Mouse (Mus musculus): ENCODE measurements around the gene Rere. TPM values are rescaled to one million over a fixed set of nuclear protein-coding genes. Genes with fewer than 3 reads are reported as not detected.
A peak's percentile ranks its signal among the peaks of the same experiment; 100 is the strongest.
"Not testable (repeated sequence)": the region's sequence is repeated elsewhere in the genome, so short reads cannot be mapped to it uniquely, and the experiment has no call there.

Rere gene
- total and polyA plus RNA-seq, 3 experiments, result 4.1 to 31.8 TPM; not detected in 1

DNA sequence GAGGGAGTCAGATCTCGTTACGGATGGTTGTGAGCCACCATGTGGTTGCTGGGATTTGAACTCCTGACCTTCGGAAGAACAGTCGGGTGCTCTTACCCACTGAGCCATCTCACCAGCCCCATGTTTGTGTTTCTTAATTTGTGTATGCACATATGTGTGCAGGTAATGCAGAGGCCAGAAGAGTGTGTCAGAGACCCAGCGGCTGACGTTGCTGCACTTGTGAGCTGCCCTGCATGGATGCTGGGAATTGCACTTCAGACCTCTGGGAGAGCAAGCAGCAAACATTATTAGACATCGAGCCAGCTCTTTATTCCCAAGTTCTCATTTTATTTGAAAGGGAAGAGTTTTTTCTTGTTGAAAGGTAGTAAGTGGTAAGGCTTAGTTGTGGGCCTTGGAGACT, 2.1 kb upstream of the Rere start:
- H3K27ac ChIP-seq (ENCODE audit: control insufficient read depth, low read depth, low read length), result not testable (repeated sequence)
- Histone ChIP-seq H3K4me1 (ENCODE audit: control insufficient read depth in 1 of 2, insufficient read depth in 2 of 2, low read length in 2 of 2) (peaks cover 5 to 12% of the 10 kb centered on the region in 2 experiments), H3K79me2 (ENCODE audit: control insufficient read depth, insufficient read depth, low read length, poor library complexity) (peaks cover 19% of the 10 kb centered on the region)

DNA sequence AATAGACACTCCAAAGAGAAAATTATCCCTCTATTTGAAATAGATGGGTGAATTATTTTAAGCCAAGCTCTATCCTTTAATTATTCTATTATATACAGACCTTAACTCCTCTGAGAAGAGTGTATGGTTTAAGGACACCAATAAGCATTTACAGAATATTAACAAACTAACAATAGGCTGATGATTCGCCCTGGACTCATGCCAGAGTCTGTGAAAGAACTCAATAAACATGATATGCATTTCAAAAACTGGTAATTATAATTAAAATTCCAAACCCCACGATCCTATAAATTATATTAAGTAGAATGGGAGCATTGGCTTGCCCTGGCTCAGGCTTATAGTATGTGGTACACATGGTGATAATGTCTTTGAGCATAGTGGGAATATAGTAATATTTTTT, 1.4 kb upstream of the Rere start:
- Histone ChIP-seq H3K79me2 (ENCODE audit: control insufficient read depth, insufficient read depth, low read length, poor library complexity) (peaks cover 20% of the 10 kb centered on the region), H3K4me3 (ENCODE audit: control insufficient read depth in 1 of 2, insufficient read depth in 1 of 2, low read depth in 2 of 2, low read length in 2 of 2) (peak overlapping the region in 1 of 2 experiments; percentile 84; a peak in 3 of 4 replicates), H3K9ac (ENCODE audit: control insufficient read depth, low read depth, low read length, poor library complexity, severe bottlenecking) (peak overlapping the region; percentile 86), H3K9me3 (replicated peaks; ENCODE audit: insufficient read depth, low read length) (no peaks in the 10 kb centered on the region), H3K36me3 (ENCODE audit: control insufficient read depth in 1 of 2, insufficient read depth in 2 of 2, low read length in 2 of 2) (peaks cover 0 to 16% of the 10 kb centered on the region in 2 experiments; a peak in 2 of 4 replicates), H3K27me3 (ENCODE audit: control insufficient read depth in 1 of 2, insufficient read depth in 2 of 2, low read length in 2 of 2) (no peaks in the 10 kb centered on the region), H3K27ac (ENCODE audit: control insufficient read depth, low read depth, low read length) (no peak overlapping the region), H3K4me1 (ENCODE audit: control insufficient read depth in 1 of 2, insufficient read depth in 2 of 2, low read length in 2 of 2) (peaks cover 5 to 12% of the 10 kb centered on the region in 2 experiments)
- peak; percentile 0; the same call in 1 of the 2 replicates for TF ChIP-seq ZC3H11A (IDR thresholded peaks at IDR 0.05; ENCODE audit: low read depth, low read length)
- TF ChIP-seq ELF1 (IDR thresholded peaks at IDR 0.05; ENCODE audit: low read depth, low read length), result no peak
- peak; percentile 28 for DNase-seq (ENCODE audit: low read depth, low spot score)

More for the DNA sequence above, 2.1 kb upstream of the Rere start:
- peaks cover 0 to 16% of the 10 kb centered on the region in 2 experiments; a peak in 2 of 4 replicates for H3K36me3 ChIP-seq (ENCODE audit: control insufficient read depth in 1 of 2, insufficient read depth in 2 of 2, low read length in 2 of 2)
- not testable (repeated sequence) for H3K9ac ChIP-seq (ENCODE audit: control insufficient read depth, low read depth, low read length, poor library complexity, severe bottlenecking); H3K27me3 ChIP-seq (ENCODE audit: control insufficient read depth in 1 of 2, insufficient read depth in 2 of 2, low read length in 2 of 2); H3K9me3 ChIP-seq (replicated peaks; ENCODE audit: insufficient read depth, low read length); DNase-seq (ENCODE audit: low read depth, low spot score); H3K4me3 ChIP-seq (ENCODE audit: control insufficient read depth in 1 of 2, insufficient read depth in 1 of 2, low read depth in 2 of 2, low read length in 2 of 2)

GRCm38 (mm10) chr4:150280459-150280858, 987 bp upstream of the Rere start:
- peak; percentile 58 for DNase-seq (ENCODE audit: low read depth, low spot score)
- H3K27ac ChIP-seq (ENCODE audit: control insufficient read depth, low read depth, low read length), result peak overlapping the region; percentile 59

More at GRCm38 (mm10) chr4:150280459-150280858, 987 bp upstream of the Rere start:
- Histone ChIP-seq H3K27me3 (ENCODE audit: control insufficient read depth in 1 of 2, insufficient read depth in 2 of 2, low read length in 2 of 2) (no peaks in the 10 kb centered on the region), H3K9me3 (replicated peaks; ENCODE audit: insufficient read depth, low read length) (no peaks in the 10 kb centered on the region), H3K4me1 (ENCODE audit: control insufficient read depth in 1 of 2, insufficient read depth in 2 of 2, low read length in 2 of 2) (peaks cover 5 to 12% of the 10 kb centered on the region in 2 experiments), H3K36me3 (ENCODE audit: control insufficient read depth in 1 of 2, insufficient read depth in 2 of 2, low read length in 2 of 2) (peaks cover 0 to 16% of the 10 kb centered on the region in 2 experiments; a peak in 2 of 4 replicates), H3K4me3 (ENCODE audit: control insufficient read depth in 1 of 2, insufficient read depth in 1 of 2, low read depth in 2 of 2, low read length in 2 of 2) (peak overlapping the region; percentile 84 to 86), H3K79me2 (ENCODE audit: control insufficient read depth, insufficient read depth, low read length, poor library complexity) (peaks cover 22% of the 10 kb centered on the region), H3K9ac (ENCODE audit: control insufficient read depth, low read depth, low read length, poor library complexity, severe bottlenecking) (peak overlapping the region; percentile 86)
- TF ChIP-seq CHD1 (IDR thresholded peaks at IDR 0.05; ENCODE audit: low read depth, low read length) (no peak), ZC3H11A (IDR thresholded peaks at IDR 0.05; ENCODE audit: low read depth, low read length) (0 out of 2 replicates have a peak, but pooled peaks have one; percentile 0), ZMIZ1 (IDR thresholded peaks at IDR 0.05; ENCODE audit: low read depth, low read length) (no peak), HCFC1 (IDR thresholded peaks at IDR 0.05; ENCODE audit: low read depth, low read length) (no peak), USF2 (IDR thresholded peaks at IDR 0.05; ENCODE audit: borderline replicate concordance in 1 of 2, insufficient read depth in 1 of 2, low read depth in 1 of 2, low read length in 2 of 2) (no peak), POLR2AphosphoS5 (IDR thresholded peaks at IDR 0.05; ENCODE audit: borderline replicate concordance, low read depth, low read length) (no peak), MAZ (IDR thresholded peaks at IDR 0.05; ENCODE audit: low read depth, low read length) (no peak), RAD21 (IDR thresholded peaks at IDR 0.05; ENCODE audit: low read depth, low read length) (no peak), E2F4 (IDR thresholded peaks at IDR 0.05; ENCODE audit: borderline replicate concordance, low read depth, low read length) (no peak), TBP (IDR thresholded peaks at IDR 0.05; ENCODE audit: low read depth, low read length) (no peak), POLR2A (IDR thresholded peaks at IDR 0.05; ENCODE audit: control insufficient read depth in 1 of 2, insufficient read depth in 1 of 2, low read depth in 1 of 2, low read length in 2 of 2, poor library complexity in 1 of 2) (no peak), SMC3 (IDR thresholded peaks at IDR 0.05; ENCODE audit: low read depth, low read length) (no peak), UBTF (IDR thresholded peaks at IDR 0.05; ENCODE audit: borderline replicate concordance, insufficient read depth, low read depth, low read length) (no peak), TCF12 (IDR thresholded peaks at IDR 0.05; ENCODE audit: low read depth, low read length) (no peak), KAT2A (conservative IDR thresholded peaks at IDR 0.05; ENCODE audit: low read depth, low read length) (no peak), GABPA (IDR thresholded peaks at IDR 0.05; ENCODE audit: low read depth, low read length) (no peak), CHD2 (IDR thresholded peaks at IDR 0.05; ENCODE audit: low read length) (peak; percentile 25; the same call in 1 of the 2 replicates), JUND (IDR thresholded peaks at IDR 0.05; ENCODE audit: low read depth, low read length) (no peak), ZNF384 (IDR thresholded peaks at IDR 0.05; ENCODE audit: low read depth, low read length) (peak; percentile 38; the same call in 1 of the 2 replicates), MYB (IDR thresholded peaks at IDR 0.05; ENCODE audit: low read depth, low read length) (no peak), CTCF (IDR thresholded peaks at IDR 0.05 in 2 of 3, conservative IDR thresholded peaks at IDR 0.05 in 1 of 3; ENCODE audit: control insufficient read depth in 1 of 3, insufficient read depth in 1 of 3, low read depth in 2 of 3, low read length in 3 of 3, poor library complexity in 1 of 3, severe bottlenecking in 1 of 3) (no peak)

Measured in MEL (cell line).